Mouse (Mus musculus) T-helper 17 cell (primary cell): ENCODE measurements at regions not wholly inside any gene's neighbourhood (a gene's known extent, or its start where the extent isn't known, plus 50 kb on each side); places are given as distances from the start of the nearest gene placed in this dataset.

Experiments
- in situ Hi-C, 2 experiments: fragments of 300-600 bp; cut with MboI, MseI; formaldehyde crosslinking; loops; 1 replicate in 1 of 2; 2 replicates in 1 of 2; pipeline ENCODE4 v1.15.1; 2025; ENCODE audit warnings: high pct_unique_total_duplicates in 2 of 2

DNA sequence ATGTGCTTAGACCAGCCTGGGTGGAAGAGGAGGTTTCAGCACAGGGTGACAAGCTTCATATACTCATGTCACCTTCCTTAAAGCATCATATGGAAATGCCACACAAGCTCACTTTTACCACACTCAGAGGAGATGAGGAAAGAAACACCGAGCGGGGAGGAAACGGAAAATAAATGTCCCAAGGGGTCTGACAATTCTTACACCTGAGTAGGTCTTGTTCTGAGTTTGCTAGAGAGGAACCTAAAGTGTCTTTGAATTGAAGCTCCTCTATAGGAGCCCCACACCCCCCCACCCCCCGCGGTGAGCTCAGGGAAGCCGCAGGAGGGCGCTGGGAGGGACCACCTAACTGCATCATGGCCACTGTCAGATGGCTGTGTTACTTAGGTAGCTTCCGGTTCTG, 124.7 kb upstream of the Ado start:
- in situ Hi-C loops = loop anchor here in 1 of 2 experiments (25.0 kb wide), 1 partner anchor 1889 kb away; no protein-coding TSS in a partner anchor

- in situ Hi-C loops = loop anchor here in 1 of 2 experiments (25.0 kb wide), 1 partner anchor 1890 kb away; no protein-coding TSS in a partner anchor
These were observed 123.5 kb upstream of the Ado start for GRCm38 (mm10) chr10:67672281-67672680.

- in situ Hi-C loops = loop anchor here in 1 of 2 experiments (25.0 kb wide), 1 partner anchor 1893 kb away; no protein-coding TSS in a partner anchor
These were observed 120.3 kb upstream of the Ado start for GRCm38 (mm10) chr10:67669066-67669465.

- in situ Hi-C loops = loop anchor here in 1 of 2 experiments (25.0 kb wide), 1 partner anchor 1899 kb away; no protein-coding TSS in a partner anchor
These were observed 114.3 kb upstream of the Ado start for GRCm38 (mm10) chr10:67663028-67663427.

DNA sequence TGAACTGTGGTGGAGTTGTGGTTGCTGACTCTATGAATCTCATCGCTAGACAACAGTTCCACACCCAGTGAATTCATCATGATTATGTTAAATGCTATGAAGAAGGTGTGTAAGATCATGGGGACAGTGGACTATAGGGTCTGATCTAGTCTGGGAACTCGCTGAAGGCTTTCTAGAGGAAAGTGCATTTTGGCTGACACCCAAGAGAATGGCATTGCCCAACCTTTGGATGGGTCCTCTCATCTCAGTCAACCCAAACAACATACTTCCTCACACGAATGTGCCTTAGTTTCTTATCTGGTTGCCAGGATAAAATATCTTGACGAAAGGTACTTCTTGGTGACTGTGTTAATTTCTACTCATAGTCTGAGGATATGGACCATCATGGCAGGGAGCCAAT, 112.9 kb upstream of the Ado start:
- in situ Hi-C loops = loop anchor here in 1 of 2 experiments (25.0 kb wide), 1 partner anchor 1901 kb away; no protein-coding TSS in a partner anchor

- in situ Hi-C loops = loop anchor here in 1 of 2 experiments (10.0 to 25.0 kb wide), 2 partner anchors 803 to 1904 kb away; no protein-coding TSS in a partner anchor
These were observed 109.3 kb upstream of the Ado start for GRCm38 (mm10) chr10:67658005-67658545.

DNA sequence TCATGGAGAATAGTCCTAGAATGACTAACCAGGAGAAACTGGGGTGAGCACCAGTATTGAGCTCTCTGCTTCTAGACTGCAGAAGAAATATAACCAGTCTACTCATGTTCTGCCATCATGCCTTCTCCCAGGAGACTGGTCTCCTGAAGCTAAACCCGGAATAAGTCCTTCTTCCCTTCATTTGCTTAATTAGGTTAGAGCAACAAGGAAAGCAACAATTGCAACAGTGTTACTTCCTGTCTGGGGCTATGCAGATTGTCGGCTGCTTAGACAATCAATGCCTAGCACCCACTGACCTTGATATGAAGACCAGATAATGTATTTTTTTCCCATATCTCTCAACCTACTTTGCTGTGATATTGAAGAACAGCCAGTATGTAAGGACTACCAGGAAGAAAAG, 108.5 kb upstream of the Ado start:
- in situ Hi-C loops = loop anchor here in 1 of 2 experiments (10.0 to 25.0 kb wide), 2 partner anchors 803 to 1905 kb away; no protein-coding TSS in a partner anchor

DNA sequence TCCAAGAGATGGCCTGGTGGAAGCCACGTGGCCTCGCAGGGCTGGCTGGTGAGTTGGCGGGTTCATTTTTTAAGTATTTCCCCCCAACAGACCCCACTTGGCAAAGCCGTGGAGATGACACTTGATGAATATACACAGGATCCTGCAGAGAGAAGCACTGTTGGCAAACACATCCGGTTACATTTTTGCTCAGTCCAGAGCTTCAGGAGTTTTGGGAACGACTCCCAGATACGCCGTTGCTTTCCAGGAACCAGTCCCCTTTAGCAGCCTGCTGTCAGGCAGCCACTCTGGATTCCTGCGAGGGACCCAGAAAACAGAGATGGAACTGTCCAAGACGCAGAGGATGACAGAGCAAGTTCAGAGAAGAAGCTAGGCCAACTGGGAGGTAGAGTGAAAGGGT, 105.8 kb upstream of the Ado start:
- in situ Hi-C loops = loop anchor here in 1 of 2 experiments (10.0 to 25.0 kb wide), 2 partner anchors 800 to 1908 kb away; no protein-coding TSS in a partner anchor

- in situ Hi-C loops = loop anchor here in 1 of 2 experiments (10.0 to 25.0 kb wide), 2 partner anchors 797 to 1910 kb away; no protein-coding TSS in a partner anchor
These were observed 103.5 kb upstream of the Ado start for GRCm38 (mm10) chr10:67652300-67652699.

GRCm38 (mm10) chr10:67651386-67651785, 102.6 kb upstream of the Ado start:
- in situ Hi-C loops = loop anchor here in 1 of 2 experiments (10.0 to 25.0 kb wide), 2 partner anchors 797 to 1911 kb away; no protein-coding TSS in a partner anchor

- in situ Hi-C loops = loop anchor here (5.0 to 10.0 kb wide), 2 partner anchors 106 to 627 kb away; partner anchors contain the start of gene Arid5b (in 1 of the 2)
These were observed 99.3 kb upstream of the Ado start for GRCm38 (mm10) chr10:67647777-67648727.

- in situ Hi-C loops = loop anchor here (5.0 to 10.0 kb wide), 2 partner anchors 105 to 628 kb away; partner anchors contain the start of gene Arid5b (in 1 of the 2)
These were observed 98.2 kb upstream of the Ado start for GRCm38 (mm10) chr10:67646659-67647559.

DNA sequence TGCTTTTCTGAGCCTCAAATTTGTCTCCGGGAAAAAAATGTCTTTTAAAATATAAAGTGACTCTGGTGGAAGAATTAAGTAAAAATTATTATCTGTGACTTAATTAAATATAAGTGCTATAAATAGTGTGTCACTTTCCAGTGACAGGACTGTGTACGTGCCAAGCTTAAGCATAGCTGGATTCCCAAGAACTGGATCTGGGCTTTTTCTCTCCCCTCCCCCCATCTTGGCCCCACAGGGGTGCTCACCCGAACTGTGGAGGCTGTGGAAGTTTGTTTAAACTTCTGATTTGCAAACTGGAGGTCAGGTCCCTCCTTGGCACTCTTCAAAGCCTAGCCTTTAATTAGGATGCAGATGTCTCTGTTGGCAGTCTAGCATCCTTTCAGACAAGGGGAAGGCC, 97.1 kb upstream of the Ado start:
- in situ Hi-C loops = loop anchor here (5.0 to 10.0 kb wide), 2 partner anchors 104 to 629 kb away; partner anchors contain the start of gene Arid5b (in 1 of the 2)

DNA sequence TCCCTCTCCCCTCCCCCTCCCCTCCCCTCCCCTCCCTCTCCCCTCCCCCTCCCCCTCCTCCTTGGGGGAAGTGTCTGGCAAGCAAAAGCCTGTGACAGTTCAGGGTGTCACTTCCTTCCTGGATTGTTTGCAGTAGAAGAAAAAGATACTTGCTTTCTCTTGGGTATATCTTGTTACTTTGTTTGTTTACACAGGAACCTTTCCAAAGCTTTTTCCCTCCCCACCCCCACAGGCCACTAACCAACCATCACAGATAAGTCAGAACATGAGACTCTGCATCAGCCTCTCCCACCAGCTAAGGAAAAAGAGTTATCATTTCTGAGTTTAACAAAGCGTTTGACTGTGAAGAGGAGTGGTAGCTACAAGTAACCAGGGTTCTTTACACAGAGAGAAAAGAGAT, 95.5 kb upstream of the Ado start:
- in situ Hi-C loops = loop anchor here in 1 of 2 experiments (10.0 kb wide), 1 partner anchor 631 kb away; the partner anchor contains the start of gene Arid5b

- in situ Hi-C loops = loop anchor here in 1 of 2 experiments (10.0 kb wide), 1 partner anchor 631 kb away; the partner anchor contains the start of gene Arid5b
These were observed 94.9 kb upstream of the Ado start for GRCm38 (mm10) chr10:67643685-67644084.

GRCm38 (mm10) chr10:67637339-67637738, 88.6 kb upstream of the Ado start:
- in situ Hi-C loops = no loop called here

DNA sequence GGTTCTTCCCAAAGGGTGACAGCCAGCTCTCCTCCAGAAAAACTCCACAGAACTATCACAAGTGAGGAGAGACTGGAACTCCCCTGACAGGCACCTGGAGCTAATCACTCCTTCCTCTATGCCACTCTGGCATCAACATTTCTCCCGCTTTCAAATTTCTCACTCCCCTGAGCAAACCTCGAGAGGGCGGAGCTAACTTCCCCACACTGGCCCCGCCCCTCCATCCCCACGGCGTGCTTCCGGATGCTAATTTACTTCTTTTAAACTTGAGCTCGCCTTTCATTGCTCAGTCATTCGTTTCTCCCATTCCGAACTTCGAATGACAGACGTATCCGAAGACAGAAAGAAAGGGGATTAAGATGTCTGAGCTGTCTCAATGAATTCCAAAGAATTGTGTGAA, 87.8 kb upstream of the Ado start:
- in situ Hi-C loops = no loop called here

DNA sequence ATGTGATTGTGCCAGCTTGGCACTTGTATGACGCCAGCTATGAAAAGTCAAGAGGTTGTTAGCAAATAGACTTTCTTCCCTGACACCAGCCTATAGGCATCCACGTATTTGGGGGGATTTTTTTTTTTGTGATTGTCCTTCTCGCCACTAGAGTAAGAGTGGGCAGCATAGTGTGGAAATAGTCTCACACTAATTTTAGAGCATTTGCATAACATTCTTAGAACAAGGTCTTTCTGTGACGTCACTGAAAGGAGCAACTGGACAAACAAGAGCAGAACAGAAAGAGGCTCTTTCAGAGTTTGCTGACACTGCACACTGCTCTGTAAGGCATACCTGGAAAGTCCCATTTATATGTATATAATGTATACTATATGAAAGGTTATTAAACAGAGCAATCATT, 86.0 kb upstream of the Ado start:
- in situ Hi-C loops = no loop called here

DNA sequence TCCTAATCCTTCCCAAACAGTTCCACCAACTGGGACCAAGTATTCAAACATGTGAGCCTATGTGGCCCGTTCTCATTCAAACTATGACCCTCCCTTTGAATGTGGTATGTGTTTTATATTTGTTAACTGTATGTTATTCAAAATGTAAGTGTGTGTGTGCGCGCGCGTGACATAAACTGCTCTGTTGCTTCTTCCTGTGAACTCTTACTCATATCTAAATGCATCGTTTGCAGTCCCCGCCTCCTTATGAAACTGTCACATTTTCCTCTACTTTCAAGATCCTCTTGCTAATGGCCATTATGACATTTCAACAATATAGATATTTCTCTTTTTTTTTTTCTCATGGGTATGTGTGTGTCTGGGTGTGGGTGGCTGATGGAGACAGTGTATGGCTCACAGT, 84.3 kb upstream of the Ado start:
- in situ Hi-C loops = no loop called here

GRCm38 (mm10) chr10:67623338-67623737, 74.6 kb upstream of the Ado start:
- in situ Hi-C loops = no loop called here
